Mouse (Mus musculus) monocyte, adult 2 months (primary cell): Measurements from ENCODE around the gene Proca1.
A peak's percentile ranks its signal among the peaks of the same experiment; 100 is the strongest.
"Not testable (repeated sequence)": the region's sequence is repeated elsewhere in the genome, so short reads cannot be mapped to it uniquely, and the experiment has no call there.

Experiments used
- DNase-seq, 2 experiments: peaks; one replicate each; pipeline ENCODE4 v3.0.0; 2022; ENCODE audit warnings: low spot score in 2 of 2, low read depth in 1 of 2

Gene Proca1

DNA sequence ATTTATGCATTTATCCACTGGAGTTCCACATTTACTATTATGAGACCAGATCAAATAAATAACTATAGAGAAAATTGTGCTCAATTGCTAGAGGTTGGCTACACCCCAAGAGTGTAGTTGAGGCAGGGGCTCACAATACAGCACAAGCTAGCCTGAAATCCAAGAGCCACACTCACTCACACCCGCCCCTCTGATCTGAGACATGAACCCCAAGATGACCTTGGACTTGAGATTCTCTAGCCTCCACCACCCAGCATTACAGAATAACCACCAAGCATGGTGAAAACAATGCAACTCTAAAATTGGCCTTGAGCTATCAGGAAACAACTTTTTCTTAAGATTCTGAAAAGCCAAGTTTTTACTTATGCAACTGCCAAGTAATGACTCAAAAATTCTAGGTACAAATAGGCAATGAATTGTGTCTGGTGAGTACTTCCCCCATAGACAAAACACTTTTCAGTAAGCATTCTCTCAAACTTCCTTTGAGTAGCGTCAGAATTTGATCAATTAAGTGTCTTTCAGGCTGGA lies 11.3 kb upstream of the Proca1 start:
- no peak for DNase-seq

DNA sequence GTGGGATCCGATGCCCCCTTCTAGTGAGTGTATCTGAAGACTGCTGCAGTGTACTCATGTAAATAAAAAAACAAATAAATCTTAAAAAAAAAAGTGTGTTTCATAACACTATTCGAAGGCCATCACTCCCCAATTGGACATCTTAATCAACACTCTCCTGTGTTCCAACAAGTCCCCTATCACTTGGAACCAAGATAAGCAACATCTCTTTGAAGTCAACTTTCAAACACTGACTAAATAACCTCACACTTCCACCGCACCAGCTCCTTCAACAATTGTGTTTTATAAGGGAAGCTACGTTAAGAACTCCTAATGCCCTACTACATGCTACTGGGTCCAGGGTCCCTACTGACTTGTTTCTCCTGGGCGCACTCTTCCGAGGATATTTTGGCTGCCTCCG lies 10.7 kb upstream of the Proca1 start:
- no peak for DNase-seq

DNA sequence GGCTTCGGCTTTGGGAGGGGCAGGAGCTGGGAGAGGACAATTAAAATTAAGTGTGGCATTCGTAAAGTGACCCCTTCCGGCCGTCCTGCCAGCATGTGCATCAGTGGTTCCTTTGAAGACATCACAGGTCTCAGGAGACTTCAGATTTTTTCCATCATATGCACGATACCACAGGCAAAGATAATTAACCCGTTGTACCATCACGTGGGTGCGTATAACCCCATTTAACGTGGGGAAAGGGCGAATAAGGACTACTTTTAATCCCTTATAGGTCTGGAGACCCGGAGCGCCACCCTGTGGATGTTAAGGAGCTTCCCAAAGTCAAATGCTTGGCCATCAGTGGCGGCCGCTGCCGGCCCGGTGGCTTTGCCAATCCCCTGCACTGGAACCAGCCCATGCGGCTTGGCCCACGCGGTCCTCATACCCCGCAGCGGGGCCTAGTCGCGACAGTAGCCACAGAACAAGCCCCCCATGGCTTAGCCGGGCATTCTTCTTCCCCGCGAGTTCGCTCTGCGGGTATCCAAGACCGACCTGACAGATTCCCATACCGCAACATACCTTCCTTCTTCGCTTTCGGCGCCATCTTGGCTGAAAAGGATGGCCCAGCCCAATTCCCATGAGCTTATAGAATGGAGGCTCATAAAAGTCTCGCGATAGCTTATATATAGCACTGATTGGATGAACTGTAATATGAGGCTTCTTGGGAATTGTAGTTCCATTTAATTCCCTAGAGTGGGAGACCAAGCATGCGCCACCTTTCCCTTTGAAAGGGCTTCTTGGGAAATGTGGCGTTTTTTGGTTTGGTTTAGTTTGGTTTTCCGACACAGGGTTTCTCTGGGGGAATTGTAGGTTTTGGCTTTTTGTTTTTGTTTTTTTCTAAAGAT lies 10.0 kb upstream of the Proca1 start, which contains the start of gene Rpl23a:
TSS of gene Rpl23a (minus strand) at position 624 of the 884 bp plus-strand sequence.
- DNase-seq: peak; percentile 54 to 59

DNA sequence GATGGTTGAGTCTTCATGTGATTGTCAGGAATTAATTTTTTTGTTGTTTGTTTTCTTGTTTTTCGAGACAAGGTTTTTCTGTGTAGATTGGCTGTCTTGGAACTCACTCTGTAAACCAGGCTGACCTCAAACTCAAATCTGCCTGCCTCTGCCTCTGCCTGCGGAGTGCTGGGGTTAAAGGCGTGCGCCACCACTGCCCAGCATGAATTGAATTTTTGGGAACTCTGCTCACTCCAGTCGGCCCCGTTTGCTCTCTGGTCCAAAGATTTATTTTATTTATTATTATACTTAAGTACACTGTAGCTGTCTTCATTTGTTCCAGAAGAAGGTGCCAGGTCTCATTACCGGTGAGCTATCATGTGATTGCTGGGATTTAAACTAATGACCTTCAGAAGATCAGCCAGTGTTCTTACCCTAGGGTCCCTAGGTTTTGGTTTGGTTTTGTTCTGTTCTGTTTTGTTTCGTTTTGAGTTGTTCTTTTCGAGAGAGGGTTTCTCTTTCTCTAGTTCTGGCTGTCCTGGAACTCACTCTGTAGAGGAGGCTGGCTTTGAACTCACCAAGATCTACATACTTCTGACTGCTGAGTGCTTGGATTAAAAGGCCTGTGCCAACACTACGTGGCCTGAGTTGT lies 9.2 kb upstream of the Proca1 start:
- no peak for DNase-seq

DNA sequence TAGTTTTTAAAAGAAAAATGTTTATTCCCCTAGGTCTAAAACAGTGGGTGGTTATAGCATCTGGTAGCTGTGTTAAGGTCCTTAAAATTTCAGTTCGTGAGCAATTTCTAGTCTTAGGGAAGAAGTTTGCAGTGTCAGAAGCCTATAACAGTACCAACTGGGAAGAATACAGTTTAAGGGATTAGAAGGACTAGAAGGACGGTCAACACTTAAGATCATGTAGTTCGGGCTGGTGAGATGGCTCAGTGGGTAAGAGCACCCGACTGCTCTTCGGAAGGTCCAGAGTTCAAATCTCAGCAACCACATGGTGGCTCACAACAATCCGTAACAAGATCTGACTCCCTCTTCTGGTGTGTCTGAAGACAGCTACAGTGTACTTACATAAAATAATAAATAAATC lies 8.5 kb upstream of the Proca1 start:
- DNase-seq: not testable (repeated sequence)

DNA sequence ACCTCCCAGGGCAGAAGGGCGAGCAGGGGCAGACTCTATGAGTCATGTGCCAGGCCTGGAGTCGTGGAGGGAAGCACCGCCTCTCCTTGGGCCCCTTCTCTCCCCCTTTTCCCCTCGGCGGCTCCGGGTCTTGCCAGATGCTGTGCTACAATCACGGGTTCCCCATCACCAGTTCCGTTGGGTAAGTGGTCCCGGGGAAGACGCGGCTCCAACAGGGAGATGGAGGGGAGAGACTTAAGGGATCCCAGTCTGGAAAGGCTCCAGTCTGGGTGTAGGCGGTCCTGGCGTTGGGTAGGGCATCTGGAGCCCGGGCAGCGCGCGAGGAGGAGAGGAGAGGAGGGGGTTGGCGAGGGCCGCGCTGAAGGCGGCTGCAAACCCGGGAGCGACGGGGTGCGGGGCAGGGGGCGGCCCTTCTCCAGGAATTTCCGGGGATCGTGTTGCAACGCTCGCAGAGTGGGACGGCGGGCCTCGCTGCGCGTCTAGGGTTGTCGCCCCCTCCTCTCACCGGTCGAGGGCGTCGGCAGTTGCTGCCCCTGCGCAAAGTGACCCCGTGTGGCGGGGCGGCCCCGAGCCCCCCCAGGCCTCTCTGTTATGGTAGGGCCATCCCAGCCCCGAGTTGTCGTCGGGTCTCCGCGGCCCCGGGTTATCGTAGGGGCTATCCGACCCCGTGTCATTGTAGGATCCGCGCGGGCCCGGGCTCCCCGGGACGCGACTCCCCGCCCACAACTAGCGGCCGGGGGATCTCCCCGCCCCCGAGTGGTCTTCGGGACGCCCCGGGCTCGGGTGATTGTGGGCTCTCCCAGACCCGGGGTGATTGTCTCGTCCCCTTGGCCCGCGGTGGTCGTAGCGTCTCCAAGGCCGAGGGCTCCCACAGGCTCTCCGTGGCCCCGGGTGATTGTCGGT lies 4.6 kb upstream of the Proca1 start, which contains the start of gene Rab34:
TSS of gene Rab34 (plus strand) at position 100 of the 903 bp plus-strand sequence.
- no peak for DNase-seq

DNA sequence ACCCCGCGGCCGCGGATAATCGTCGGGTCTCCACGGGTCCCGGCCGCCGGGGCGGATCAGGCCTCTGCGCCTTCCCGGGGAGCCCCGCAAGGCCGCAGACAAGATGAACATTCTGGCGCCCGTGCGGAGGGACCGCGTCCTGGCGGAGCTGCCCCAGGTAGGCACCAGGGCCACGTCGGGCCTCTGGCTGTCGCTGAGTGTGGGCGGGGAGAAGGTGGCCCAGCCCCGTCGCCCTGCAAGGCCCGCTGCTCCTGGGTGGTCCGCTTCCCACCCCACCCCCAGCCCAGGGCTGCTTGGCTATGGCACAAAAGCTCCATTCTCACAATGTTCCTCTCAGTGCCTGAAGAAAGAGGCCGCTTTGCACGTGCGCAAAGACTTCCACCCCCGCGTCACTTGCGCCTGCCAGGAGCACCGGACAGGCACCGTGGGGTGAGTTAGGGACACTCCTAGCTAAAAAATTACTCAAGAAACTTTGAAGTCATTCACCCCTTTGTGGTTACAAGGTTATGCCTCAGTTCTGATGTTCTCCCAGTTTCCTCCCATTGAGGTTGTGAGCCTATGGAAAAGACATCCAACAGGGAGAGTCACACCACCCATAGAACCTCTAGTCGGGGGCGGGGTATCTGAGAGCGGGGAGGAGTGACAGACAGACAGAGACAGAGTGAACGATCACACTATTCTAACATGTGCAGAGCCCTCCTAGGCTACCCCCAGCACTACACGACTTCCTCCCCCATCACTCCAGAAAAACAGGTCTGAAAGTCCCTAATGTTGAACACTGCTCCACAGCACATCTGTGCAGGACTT lies 3.8 kb upstream of the Proca1 start:
- no peak for DNase-seq

DNA sequence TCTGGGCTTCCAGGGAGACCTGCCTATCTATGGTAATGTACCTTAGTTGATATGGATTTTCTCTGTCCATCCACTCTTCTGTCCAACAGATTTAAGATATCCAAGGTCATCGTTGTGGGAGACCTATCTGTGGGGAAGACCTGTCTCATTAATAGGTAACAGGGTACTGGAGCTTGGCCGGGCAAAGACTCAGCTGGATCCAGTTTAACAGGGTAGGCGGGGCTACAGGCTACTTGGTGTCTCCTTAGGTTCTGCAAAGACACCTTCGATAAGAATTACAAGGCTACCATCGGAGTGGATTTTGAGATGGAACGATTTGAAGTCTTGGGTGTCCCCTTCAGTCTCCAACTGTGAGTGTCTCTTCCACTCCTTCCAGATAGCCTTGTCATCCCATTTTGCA lies 3.2 kb upstream of the Proca1 start:
- no peak for DNase-seq

DNA sequence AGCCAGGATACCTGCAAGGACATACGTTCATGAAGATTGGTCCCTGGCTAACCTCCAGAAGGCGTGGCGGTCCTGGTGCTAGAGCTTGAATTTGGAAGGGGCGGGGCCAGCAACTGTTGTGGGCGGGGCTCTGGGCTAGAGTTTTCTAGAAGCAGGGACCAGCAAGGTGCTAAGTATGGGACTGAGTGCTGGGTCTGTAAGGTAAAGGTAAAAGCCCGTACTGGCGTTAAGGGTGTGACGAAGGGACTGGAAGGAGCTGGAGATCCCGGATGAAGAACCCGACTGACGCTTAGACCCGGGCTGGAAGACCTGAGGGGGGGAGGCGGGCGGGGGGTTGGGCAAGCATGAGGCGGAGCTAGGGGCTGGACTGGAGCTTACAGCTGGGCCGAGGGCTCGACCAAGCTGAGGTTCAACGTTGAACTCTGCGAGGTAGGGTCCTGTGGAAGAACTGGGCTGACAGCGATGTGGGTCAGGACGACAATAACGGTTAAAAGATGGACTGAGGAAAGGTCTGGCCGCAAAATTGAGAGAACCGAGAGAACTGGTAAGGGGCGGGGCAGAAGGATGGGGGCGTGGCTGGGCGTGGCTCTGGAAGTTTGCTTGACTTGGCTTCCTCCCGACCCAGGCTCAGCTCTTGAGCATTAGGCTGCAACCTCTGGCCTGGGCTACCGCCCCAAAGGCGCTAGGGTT lies 1.4 kb downstream of the Proca1 start:
- DNase-seq: peak in 1 of 2 experiments; percentile 53

DNA sequence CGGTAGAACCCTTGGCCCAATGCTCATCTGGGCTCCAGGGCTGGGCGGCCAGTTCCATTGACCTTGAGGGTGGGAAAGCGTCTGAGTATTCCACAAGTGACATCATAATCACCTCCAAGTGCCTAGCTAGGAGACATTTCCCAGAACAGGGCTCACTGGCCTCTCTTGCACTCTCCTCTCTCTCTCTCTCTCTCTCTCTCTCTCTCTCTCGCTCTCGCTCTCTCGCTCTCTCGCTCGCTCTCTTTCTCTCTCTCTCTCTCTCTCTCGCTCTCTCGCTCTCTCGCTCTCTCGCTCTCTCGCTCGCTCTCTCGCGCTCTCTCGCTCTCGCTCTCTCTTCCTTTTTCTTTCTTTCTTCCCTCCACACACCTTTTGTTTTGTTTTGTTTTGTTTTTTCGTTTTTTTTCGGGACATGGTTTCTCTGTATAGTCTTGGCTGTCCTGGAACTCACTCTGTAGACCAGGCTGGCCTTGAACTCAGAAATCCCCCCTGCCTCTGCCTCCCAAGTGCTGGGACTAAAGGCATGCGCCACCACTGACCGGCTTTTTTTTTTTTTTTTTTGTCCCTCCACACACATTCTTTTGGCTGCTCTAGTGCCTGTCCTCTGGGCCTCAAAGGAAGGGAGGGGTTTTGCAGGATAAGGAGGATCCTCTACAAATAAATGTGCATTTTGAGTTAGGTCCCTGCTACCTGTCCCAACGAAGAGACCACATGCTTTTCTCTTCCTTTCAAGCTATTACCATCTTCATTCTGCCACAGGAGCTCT lies 2.1 kb downstream of the Proca1 start:
- DNase-seq: no peak

DNA sequence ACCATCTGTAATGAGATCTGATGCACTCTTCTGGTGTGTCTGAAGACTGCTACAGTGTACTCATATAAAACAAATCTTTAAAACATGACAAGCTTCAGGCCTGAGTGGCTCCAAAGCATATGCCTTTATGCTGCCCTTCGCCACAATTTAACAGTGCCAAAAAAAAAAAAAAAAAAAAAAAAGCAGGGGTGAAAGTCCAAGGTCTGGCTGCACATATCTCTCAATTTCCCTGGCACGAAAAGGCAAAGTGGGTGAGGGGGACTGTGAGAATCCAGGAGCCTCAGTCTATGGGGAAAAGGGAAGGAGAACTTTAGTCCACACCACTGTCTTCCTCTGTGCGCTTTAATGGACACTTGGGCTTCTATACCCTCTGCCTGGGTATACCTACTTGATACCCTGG lies 9.2 kb downstream of the Proca1 start:
- no peak for DNase-seq

DNA sequence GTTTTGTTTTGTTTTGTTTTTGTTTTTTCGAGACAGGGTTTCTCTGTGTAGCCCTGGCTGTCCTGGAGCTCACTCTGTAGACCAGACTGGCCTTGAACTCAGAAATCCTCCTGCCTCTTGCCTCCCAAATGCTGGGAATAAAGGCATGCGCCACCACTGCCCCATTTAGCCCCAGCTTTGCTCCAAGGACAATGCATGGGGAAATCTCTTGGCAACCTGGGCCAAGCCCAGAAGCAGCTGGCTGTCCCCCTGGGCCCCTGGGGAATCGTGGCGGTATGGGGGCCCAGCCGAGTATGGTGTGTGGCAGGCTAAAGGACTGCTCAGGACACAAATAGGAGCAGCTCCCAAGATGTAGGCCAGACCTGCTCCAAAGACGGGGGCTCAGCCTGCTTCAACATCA lies 11.1 kb downstream of the Proca1 start:
- no peak for DNase-seq

DNA sequence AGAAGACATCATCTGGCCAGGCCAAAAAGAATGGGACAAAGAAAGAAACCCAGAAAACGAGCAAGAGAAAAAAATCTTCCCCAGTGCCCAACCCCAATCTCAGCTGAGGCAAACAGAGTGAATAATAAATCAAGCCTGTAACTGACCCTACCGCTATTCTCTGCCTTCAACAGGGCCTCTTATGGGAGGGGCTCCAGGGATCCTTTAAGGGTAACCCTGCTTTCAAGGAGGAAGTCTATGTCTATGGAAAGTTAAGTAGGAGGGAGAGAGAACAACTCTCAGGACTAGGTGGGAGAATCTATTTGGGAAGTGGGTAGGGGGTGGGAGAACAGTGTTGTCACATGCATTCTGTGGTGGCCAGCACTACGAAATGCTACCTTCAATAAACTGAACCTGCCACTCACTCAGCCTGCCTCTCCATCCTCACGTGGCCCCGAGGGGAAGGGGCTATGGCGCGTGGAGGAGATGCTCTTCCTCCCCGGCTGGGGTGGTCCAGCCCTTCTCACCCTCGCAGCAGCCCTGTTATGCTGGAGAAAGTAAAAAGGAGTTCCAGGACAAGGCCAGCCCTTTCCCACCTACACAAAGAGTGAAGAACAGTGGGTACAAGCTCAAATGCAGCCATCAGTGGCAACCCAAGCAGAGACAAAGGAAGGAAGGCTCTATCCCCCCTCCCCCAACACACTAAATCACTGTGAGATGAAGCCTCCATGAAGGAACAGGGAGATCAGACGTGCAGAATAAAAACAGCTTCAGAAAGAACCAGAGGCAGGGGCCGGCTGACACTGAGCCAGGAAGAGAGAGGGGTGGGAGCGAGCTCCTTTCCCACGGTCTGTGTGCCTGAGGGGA lies 12.4 kb downstream of the Proca1 start:
- DNase-seq: no peak

DNA sequence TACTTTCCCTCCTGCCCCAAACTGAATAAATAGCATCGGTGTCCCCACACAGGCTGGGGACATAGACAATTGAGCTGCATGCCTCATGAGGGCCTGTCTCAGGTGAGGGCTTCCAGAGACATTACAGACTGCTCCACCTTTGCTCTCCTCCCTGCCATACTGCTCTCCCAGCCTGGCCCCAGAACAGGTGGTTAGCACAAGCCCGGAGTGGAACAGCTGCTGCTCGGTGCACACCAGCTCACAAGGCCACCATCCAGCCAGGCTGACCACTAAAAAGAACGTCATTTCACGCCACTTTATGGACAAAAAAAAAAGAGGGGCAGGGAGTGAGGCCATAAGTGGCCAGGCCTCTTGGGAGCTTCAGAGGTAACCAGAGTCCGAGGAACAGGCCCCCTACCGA lies 14.0 kb downstream of the Proca1 start:
- DNase-seq: no peak

DNA sequence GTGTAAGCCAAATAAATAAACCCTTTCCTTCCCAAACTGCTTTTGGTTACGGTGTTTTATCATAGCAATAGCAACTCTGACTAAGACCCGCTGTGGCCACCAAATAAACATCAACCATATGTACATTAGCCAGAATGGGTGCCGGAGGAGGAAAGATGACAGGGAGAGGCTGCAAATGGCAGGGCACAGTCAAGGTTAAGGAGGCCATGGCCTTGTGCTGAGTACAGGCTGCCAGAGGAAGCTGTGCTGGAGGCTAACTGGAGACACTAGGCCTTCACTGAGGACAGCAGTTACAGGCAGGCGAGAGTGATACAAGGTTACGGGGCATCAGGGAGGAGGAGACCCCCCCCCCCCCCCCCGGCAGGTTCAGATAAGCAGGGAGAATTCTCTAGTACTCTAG lies 16.7 kb downstream of the Proca1 start:
- no peak for DNase-seq

DNA sequence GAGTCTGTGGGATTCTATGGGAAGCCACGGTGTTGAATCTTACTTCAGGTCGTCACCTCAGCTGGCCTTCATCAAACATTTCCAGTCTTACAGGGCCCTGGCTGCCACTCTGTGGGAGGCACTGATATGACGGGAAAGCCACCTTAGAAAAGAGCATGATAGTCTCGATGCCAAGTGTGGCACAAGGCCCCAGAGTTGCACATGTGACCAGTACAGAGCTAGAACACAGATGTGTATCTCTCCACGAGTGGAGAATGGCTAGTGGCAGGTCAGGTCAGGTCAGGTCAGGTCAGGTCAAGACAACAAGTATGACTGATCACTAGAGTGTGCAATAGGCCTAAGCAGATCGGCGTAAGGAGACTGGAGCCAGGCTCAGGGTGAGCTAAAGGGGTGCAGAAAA lies 17.4 kb downstream of the Proca1 start:
- no peak for DNase-seq

DNA sequence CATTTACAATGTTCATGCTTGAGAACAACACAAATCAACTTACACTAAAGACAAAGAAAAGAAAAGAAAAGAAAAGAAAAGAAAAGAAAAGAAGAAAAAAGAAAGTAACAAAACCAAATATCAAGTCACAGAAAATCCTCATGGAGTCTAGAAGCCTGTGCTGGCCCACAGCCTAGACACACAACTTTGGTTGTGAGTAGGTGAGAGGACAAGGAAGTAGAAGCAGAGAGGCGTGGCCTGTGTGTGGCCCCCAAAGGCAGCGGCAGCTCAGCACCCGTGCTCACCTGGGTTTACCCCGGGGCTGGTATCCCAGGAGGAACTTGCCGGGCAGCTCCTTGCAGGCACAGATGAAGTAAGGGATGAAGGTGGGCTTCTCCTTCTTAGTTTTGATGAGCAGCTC lies 18.3 kb downstream of the Proca1 start:
- no peak for DNase-seq
